8 mouse cellular contexts compared by ENCODE assay signal in the genomic region with DNA sequence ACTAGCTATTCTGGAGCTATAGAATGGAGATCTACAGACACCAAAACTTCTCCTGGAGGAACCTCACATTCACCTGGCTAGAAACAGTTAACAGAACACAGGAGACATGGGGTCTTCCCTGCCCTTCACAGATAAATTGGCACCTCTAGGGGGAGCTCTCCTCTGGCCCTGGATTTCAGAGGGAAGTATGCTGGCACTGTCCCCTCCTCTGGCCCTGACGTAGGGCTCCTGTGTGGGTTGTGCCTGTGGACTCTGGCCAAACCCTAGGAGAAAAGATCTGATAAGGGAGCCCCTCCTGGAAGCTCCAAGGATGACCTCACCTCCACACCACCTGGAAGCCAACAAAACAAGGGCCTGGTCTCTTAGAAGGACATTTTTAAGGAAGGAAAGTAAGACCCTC.
A peak's percentile ranks its signal among the peaks of the same experiment; 100 is the strongest.
DNase-seq lines count a peak whose midpoint lies in the region; ATAC-seq and TF ChIP-seq lines count a peak whose summit lies in the region.

No protein-coding gene starts in this region.

- peak; percentile 30 for DNase-seq in heart, postnatal 4 days
- no peak for DNase-seq in heart, postnatal 25 days (ENCODE audit: low spot score)
- DNase-seq in G1E (ENCODE audit: low spot score), result no peak
- peak; percentile 53 for DNase-seq in lung, postnatal 14 days
- no peak for DNase-seq in cerebellum, adult 9-11 months
- DNase-seq in midbrain, embryonic 11.5 days (ENCODE audit: low spot score, missing footprints), result no peak

- intact Hi-C loops in heart, postnatal 25 days (cut with DNase I), result no loop called here

- H3K9me3 ChIP-seq in G1E (replicated peaks), result no peaks in the 10 kb centered on the region
- H3K9me3 ChIP-seq in intestine, embryonic 16.5 days (ENCODE audit: control insufficient read depth, low read length), result no peaks in the 10 kb centered on the region
- H3K9me3 ChIP-seq in midbrain, embryonic 15.5 days, result no peaks in the 10 kb centered on the region
- no peaks in the 10 kb centered on the region for H3K9me3 ChIP-seq in midbrain, embryonic 11.5 days (ENCODE audit: control insufficient read depth, low read length)

- WGBS in intestine, embryonic 16.5 days, result 16% methylated on average over 1 of the region's 1 CpGs
- WGBS in midbrain, embryonic 15.5 days, result 43% methylated on average over 1 of the region's 1 CpGs
- 24% methylated on average over 1 of the region's 1 CpGs for WGBS in midbrain, embryonic 11.5 days

- no peak overlapping the region for H3K4me2 ChIP-seq in intestine, embryonic 16.5 days (ENCODE audit: low read depth, low read length)
- H3K4me2 ChIP-seq in midbrain, embryonic 15.5 days, result no peak overlapping the region
- H3K4me2 ChIP-seq in midbrain, embryonic 11.5 days, result no peak overlapping the region

- no peak overlapping the region for H3K4me3 ChIP-seq in G1E (ENCODE audit: low read depth, low read length)
- no peak overlapping the region for H3K4me3 ChIP-seq in intestine, embryonic 16.5 days (ENCODE audit: low read length)
- H3K4me3 ChIP-seq in midbrain, embryonic 15.5 days, result no peak overlapping the region
- H3K4me3 ChIP-seq in midbrain, embryonic 11.5 days (ENCODE audit: low read depth, low read length), result no peak overlapping the region

- H3K36me3 ChIP-seq in G1E (replicated peaks), result no peaks in the 10 kb centered on the region
- H3K36me3 ChIP-seq in intestine, embryonic 16.5 days (ENCODE audit: control insufficient read depth, insufficient read depth, low read length), result no peaks in the 10 kb centered on the region
- no peaks in the 10 kb centered on the region for H3K36me3 ChIP-seq in midbrain, embryonic 15.5 days (replicated peaks)
- no peaks in the 10 kb centered on the region for H3K36me3 ChIP-seq in midbrain, embryonic 11.5 days (ENCODE audit: control insufficient read depth, insufficient read depth, low read length)

- H3K27ac ChIP-seq in intestine, embryonic 16.5 days (ENCODE audit: low read length), result no peak overlapping the region
- no peak overlapping the region for H3K27ac ChIP-seq in midbrain, embryonic 15.5 days
- no peak overlapping the region for H3K27ac ChIP-seq in midbrain, embryonic 11.5 days (ENCODE audit: low read depth, low read length)

- no peak for ATAC-seq in G1E (ENCODE audit: extremely low read depth, insufficient number of reproducible peaks, low FRiP score, poor library complexity, severe bottlenecking)
- ATAC-seq in intestine, embryonic 16.5 days, result peak; percentile 95
- no peak for ATAC-seq in midbrain, embryonic 15.5 days (replicated peaks)
- ATAC-seq in midbrain, embryonic 11.5 days (ENCODE audit: low FRiP score), result no peak

- no peak overlapping the region for H3K9ac ChIP-seq in intestine, embryonic 16.5 days (ENCODE audit: low read depth, low read length)
- no peak overlapping the region for H3K9ac ChIP-seq in midbrain, embryonic 15.5 days
- H3K9ac ChIP-seq in midbrain, embryonic 11.5 days (ENCODE audit: low read length), result no peak overlapping the region

- 0 out of 2 replicates have a peak, but pooled peaks have one; percentile 17 for TF ChIP-seq CTCF in G1E (IDR thresholded peaks at IDR 0.05; ENCODE audit: low read depth, low read length)

- H3K27me3 ChIP-seq in G1E (ENCODE audit: insufficient read depth, low read length), result 0 out of 2 replicates have a peak, but pooled peaks cover 3% of the 10 kb centered on the region
- no peaks in the 10 kb centered on the region for H3K27me3 ChIP-seq in intestine, embryonic 16.5 days (replicated peaks; ENCODE audit: control insufficient read depth, insufficient read depth, low read length)
- H3K27me3 ChIP-seq in midbrain, embryonic 15.5 days (replicated peaks), result no peaks in the 10 kb centered on the region
- H3K27me3 ChIP-seq in midbrain, embryonic 11.5 days (ENCODE audit: control insufficient read depth, insufficient read depth, low read length), result no peaks in the 10 kb centered on the region

- no peaks in the 10 kb centered on the region for H3K4me1 ChIP-seq in G1E (ENCODE audit: insufficient read depth, low read depth, low read length)
- no peaks in the 10 kb centered on the region for H3K4me1 ChIP-seq in intestine, embryonic 16.5 days (ENCODE audit: control insufficient read depth, insufficient read depth, low read length)
- no peaks in the 10 kb centered on the region for H3K4me1 ChIP-seq in midbrain, embryonic 15.5 days
- no peaks in the 10 kb centered on the region for H3K4me1 ChIP-seq in midbrain, embryonic 11.5 days (ENCODE audit: control insufficient read depth, insufficient read depth, low read length)

Comparison
In these comparisons a context has a peak if more than half of its experiments do, and no peak if none do; other contexts are left out.
1. DNase-seq: peak in heart, postnatal 4 days (single experiment) and lung, postnatal 14 days (single experiment); none in heart, postnatal 25 days (single experiment), G1E (single experiment), cerebellum, adult 9-11 months (single experiment) and midbrain, embryonic 11.5 days (single experiment).